Mouse (Mus musculus): ENCODE data around the gene Pum1. TPM values are rescaled to one million over a fixed set of nuclear protein-coding genes. Genes with fewer than 3 reads are reported as not detected.
"Not testable (repeated sequence)": the region's sequence is repeated elsewhere in the genome, so short reads cannot be mapped to it uniquely, and the experiment has no call there.

The Pum1 gene
- total RNA-seq (2014; rRNA removed; ENCODE audit: low replicate concordance) (59.5 and 62.4 TPM in 2 replicates), polyA plus RNA-seq (2015; fragmentation: Nextera tagmentation; extraction: Ambion mirVana) (28.7 and 30.1 TPM in 2 replicates)

GRCm38 (mm10) chr4:130662979-130663725 lies at the start of gene Pum1:
Gene Pum1, plus strand, starts transcription at chr4:130663321.
- ATAC-seq (ENCODE audit: insufficient read depth, low read depth): peak; percentile 93

GRCm38 (mm10) chr4:130629391-130629790 lies 33.7 kb upstream of the Pum1 start:
- no peaks in the 10 kb centered on the region for H3K27me3 ChIP-seq (ENCODE audit: control insufficient read depth, insufficient read depth, low read length)
- H3K27ac ChIP-seq (ENCODE audit: low read depth): peak overlapping the region; percentile 58
- peak overlapping the region; percentile 44 for H3K4me2 ChIP-seq (ENCODE audit: low read depth, low read length)
- H3K9me3 ChIP-seq (replicated peaks; ENCODE audit: control insufficient read depth, low read length): no peaks in the 10 kb centered on the region
- H3K4me3 ChIP-seq (ENCODE audit: low read depth, low read length): peak overlapping the region; percentile 8
- peak; percentile 58; the same call in 1 of the 2 replicates for ATAC-seq (ENCODE audit: insufficient read depth, low read depth)
- peak; percentile 55 for DNase-seq (ENCODE audit: low spot score)
- no peak overlapping the region for H3K9ac ChIP-seq (replicated peaks; ENCODE audit: low read depth, low read length)
- TF ChIP-seq EP300 (IDR thresholded peaks at IDR 0.05; ENCODE audit: low read depth) (no peak), CTCF (IDR thresholded peaks at IDR 0.05; ENCODE audit: low read depth) (no peak)
- H3K4me1 ChIP-seq (ENCODE audit: control insufficient read depth, insufficient read depth): no peaks in the 10 kb centered on the region
- H3K36me3 ChIP-seq (replicated peaks; ENCODE audit: control insufficient read depth, insufficient read depth, low read length): no peaks in the 10 kb centered on the region
- WGBS: 5% methylated on average over 4 of the region's 4 CpGs

More at GRCm38 (mm10) chr4:130662979-130663725, at the start of gene Pum1:
- peak within 1 kb of the TSS; percentile 97 for H3K27ac ChIP-seq (ENCODE audit: low read depth)
- H3K4me2 ChIP-seq (ENCODE audit: low read depth, low read length): peak within 1 kb of the TSS; percentile 77
- no peaks in the 10 kb centered on the region for H3K9me3 ChIP-seq (replicated peaks; ENCODE audit: control insufficient read depth, low read length)
- H3K27me3 ChIP-seq (ENCODE audit: control insufficient read depth, insufficient read depth, low read length): no peaks in the 10 kb centered on the region
- TF ChIP-seq CTCF (IDR thresholded peaks at IDR 0.05; ENCODE audit: low read depth) (no peak), EP300 (IDR thresholded peaks at IDR 0.05; ENCODE audit: low read depth) (peak; percentile 70)
- H3K36me3 ChIP-seq (replicated peaks; ENCODE audit: control insufficient read depth, insufficient read depth, low read length): no peaks in the 10 kb centered on the region
- H3K4me1 ChIP-seq (ENCODE audit: control insufficient read depth, insufficient read depth): peaks cover 20% of the 10 kb centered on the region
- H3K4me3 ChIP-seq (ENCODE audit: low read depth, low read length): peak within 1 kb of the TSS; percentile 89
- under 1% methylated on average over 78 of the region's 90 CpGs for WGBS
- peak within 1 kb of the TSS; percentile 95 for H3K9ac ChIP-seq (replicated peaks; ENCODE audit: low read depth, low read length)
- DNase-seq (ENCODE audit: low spot score): peak; percentile 93

GRCm38 (mm10) chr4:130630232-130630847 lies 32.8 kb upstream of the Pum1 start:
- no peaks in the 10 kb centered on the region for H3K27me3 ChIP-seq (ENCODE audit: control insufficient read depth, insufficient read depth, low read length)
- H3K9me3 ChIP-seq (replicated peaks; ENCODE audit: control insufficient read depth, low read length): no peaks in the 10 kb centered on the region
- TF ChIP-seq CTCF (IDR thresholded peaks at IDR 0.05; ENCODE audit: low read depth) (no peak), EP300 (IDR thresholded peaks at IDR 0.05; ENCODE audit: low read depth) (no peak)
- DNase-seq (ENCODE audit: low spot score): no peak
- 77% methylated on average over 3 of the region's 3 CpGs for WGBS
- H3K9ac ChIP-seq (replicated peaks; ENCODE audit: low read depth, low read length): no peak overlapping the region
- ATAC-seq (ENCODE audit: insufficient read depth, low read depth): no peak
- no peak overlapping the region for H3K27ac ChIP-seq (ENCODE audit: low read depth)
- H3K4me2 ChIP-seq (ENCODE audit: low read depth, low read length): no peak overlapping the region
- H3K36me3 ChIP-seq (replicated peaks; ENCODE audit: control insufficient read depth, insufficient read depth, low read length): no peaks in the 10 kb centered on the region
- H3K4me1 ChIP-seq (ENCODE audit: control insufficient read depth, insufficient read depth): no peaks in the 10 kb centered on the region
- no peak overlapping the region for H3K4me3 ChIP-seq (ENCODE audit: low read depth, low read length)

- H3K36me3 ChIP-seq (replicated peaks; ENCODE audit: control insufficient read depth, insufficient read depth, low read length); H3K4me2 ChIP-seq (ENCODE audit: low read depth, low read length); DNase-seq (ENCODE audit: low spot score); ATAC-seq (ENCODE audit: insufficient read depth, low read depth); H3K4me1 ChIP-seq (ENCODE audit: control insufficient read depth, insufficient read depth); H3K4me3 ChIP-seq (ENCODE audit: low read depth, low read length); H3K27ac ChIP-seq (ENCODE audit: low read depth); H3K9me3 ChIP-seq (replicated peaks; ENCODE audit: control insufficient read depth, low read length); H3K27me3 ChIP-seq (ENCODE audit: control insufficient read depth, insufficient read depth, low read length); H3K9ac ChIP-seq (replicated peaks; ENCODE audit: low read depth, low read length): not testable (repeated sequence)
- 89% methylated on average over 3 of the region's 3 CpGs for WGBS
These were observed 28.0 kb upstream of the Pum1 start for GRCm38 (mm10) chr4:130635076-130635475.

GRCm38 (mm10) chr4:130636761-130637160 lies 26.4 kb upstream of the Pum1 start:
- no peak overlapping the region for H3K4me3 ChIP-seq (ENCODE audit: low read depth, low read length)

More at GRCm38 (mm10) chr4:130636761-130637160, 26.4 kb upstream of the Pum1 start:
- no peak for TF ChIP-seq CTCF (IDR thresholded peaks at IDR 0.05; ENCODE audit: low read depth)
- TF ChIP-seq EP300 (IDR thresholded peaks at IDR 0.05; ENCODE audit: low read depth): no peak
- no peak overlapping the region for H3K4me2 ChIP-seq (ENCODE audit: low read depth, low read length)
- H3K9me3 ChIP-seq (replicated peaks; ENCODE audit: control insufficient read depth, low read length): no peaks in the 10 kb centered on the region
- H3K9ac ChIP-seq (replicated peaks; ENCODE audit: low read depth, low read length): no peak overlapping the region
- no peak for ATAC-seq (ENCODE audit: insufficient read depth, low read depth)
- no peak overlapping the region for H3K27ac ChIP-seq (ENCODE audit: low read depth)
- WGBS: 64% methylated on average over 3 of the region's 3 CpGs
- H3K4me1 ChIP-seq (ENCODE audit: control insufficient read depth, insufficient read depth): no peaks in the 10 kb centered on the region
- no peaks in the 10 kb centered on the region for H3K36me3 ChIP-seq (replicated peaks; ENCODE audit: control insufficient read depth, insufficient read depth, low read length)
- no peaks in the 10 kb centered on the region for H3K27me3 ChIP-seq (ENCODE audit: control insufficient read depth, insufficient read depth, low read length)
- no peak for DNase-seq (ENCODE audit: low spot score)

Measured in heart, postnatal 0 days (tissue).